Mouse (Mus musculus): ENCODE measurements around the gene Serpina5.

Gene Serpina5

DNA sequence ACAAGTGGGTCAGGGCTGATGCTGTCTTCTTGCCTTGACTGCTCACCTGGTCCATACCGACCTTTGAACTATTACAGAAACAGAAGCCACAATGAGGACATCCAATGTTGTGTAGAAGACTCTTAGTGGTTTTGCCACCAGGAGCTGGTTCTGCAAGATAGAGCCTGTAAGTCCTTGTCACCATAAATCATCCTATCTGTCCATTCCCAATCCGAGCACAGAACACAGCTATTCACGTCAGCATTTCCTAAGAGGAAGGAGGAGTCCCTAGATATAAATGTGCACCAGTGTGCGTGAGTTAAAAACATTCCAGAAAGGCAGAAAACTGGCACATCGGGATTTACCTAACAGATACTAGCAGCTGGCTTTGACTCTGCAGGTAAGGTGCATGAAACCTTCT is 26.8 kb downstream of the Serpina5 start, which contains the start of gene Serpina3b:
TSS of gene Serpina3b (plus strand) at position 301 of the 400 bp plus-strand sequence.
- DNase-seq (ENCODE audit: low spot score) = no peak

- DNase-seq (ENCODE audit: low spot score) = peak; percentile 37
Observed at GRCm38 (mm10) chr12:104131041-104131440, 30.1 kb downstream of the Serpina5 start.

GRCm38 (mm10) chr12:104138216-104138615 is 37.3 kb downstream of the Serpina5 start:
- no peak for DNase-seq (ENCODE audit: low spot score)

- DNase-seq (ENCODE audit: low spot score) = no peak
Observed at GRCm38 (mm10) chr12:104140543-104141103, 39.7 kb downstream of the Serpina5 start.

- DNase-seq (ENCODE audit: low spot score) = no peak
Observed at GRCm38 (mm10) chr12:104141506-104141905, 40.6 kb downstream of the Serpina5 start.

DNA sequence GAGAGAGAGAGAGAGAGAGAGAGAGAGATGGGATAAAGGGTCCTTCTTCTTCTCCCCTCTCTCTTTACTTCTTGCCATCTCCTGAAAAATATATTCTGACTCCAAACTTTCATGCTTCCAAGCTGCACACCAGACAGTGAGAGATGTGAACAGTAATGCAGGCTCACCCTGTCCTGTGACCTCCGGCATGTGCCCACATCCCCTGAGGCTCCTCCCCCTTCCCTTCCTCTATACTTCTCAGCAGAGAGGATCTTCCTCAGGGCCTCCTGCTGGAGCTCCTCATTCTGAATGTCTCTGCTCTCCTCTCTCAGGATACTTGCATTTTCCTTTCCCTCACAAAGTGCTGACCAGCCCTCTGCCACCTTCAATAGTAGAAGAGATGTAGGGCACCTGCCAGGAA is 41.5 kb downstream of the Serpina5 start:
- no peak for DNase-seq (ENCODE audit: low spot score)

DNA sequence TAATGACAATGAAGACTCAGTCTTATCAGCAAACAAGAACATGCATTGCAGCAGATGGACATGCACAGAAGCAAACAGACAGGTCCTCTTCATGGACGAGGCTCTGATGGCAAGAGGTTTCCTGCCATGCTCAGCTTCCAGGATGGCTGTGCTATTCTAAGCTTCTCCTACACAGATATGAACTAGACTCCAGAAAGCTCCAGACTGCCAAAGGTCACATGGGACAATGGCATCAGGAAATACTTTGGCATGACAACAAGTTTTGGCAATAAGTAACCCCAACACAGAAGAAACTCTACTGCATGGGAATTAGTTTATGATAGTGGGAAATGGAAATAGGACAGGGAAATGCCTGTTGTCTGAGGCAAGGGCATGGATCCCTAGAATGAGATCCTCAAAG is 42.4 kb downstream of the Serpina5 start:
- no peak for DNase-seq (ENCODE audit: low spot score)

- no peak for DNase-seq (ENCODE audit: low spot score)
Observed at GRCm38 (mm10) chr12:104145571-104145970, 44.7 kb downstream of the Serpina5 start.

- no peak for DNase-seq (ENCODE audit: low spot score)
Observed at GRCm38 (mm10) chr12:104151989-104152388, 51.1 kb downstream of the Serpina5 start.

DNA sequence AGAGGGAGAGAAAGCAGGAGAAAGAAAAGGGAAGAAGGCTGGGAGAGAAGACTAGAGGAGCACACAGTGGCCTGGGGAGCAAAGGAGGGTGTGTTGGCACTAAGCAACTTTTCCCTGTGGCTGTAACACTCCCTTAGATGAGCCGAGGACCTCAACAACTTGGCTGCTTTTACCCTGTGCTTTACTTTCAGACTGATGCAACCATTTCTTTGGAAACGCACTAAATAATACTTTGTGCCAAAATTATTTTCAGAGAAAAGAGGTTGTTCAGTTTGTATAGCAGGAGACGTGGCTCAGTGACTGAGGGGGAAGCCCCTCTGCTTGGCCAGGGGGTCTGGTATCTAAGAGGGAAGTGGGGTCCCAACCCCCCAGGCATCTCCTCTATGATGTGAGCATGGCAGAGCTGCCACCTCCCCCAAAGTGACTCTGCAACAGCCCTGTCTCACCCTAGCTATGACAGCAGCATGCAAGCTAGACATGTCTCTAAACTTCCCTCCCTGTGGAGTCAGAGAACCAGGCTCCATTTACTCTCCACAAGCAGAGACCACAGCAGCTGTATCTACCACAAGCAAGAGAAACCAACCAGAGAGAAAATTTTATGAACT is 52.2 kb downstream of the Serpina5 start:
- no peak for DNase-seq (ENCODE audit: low spot score)

DNA sequence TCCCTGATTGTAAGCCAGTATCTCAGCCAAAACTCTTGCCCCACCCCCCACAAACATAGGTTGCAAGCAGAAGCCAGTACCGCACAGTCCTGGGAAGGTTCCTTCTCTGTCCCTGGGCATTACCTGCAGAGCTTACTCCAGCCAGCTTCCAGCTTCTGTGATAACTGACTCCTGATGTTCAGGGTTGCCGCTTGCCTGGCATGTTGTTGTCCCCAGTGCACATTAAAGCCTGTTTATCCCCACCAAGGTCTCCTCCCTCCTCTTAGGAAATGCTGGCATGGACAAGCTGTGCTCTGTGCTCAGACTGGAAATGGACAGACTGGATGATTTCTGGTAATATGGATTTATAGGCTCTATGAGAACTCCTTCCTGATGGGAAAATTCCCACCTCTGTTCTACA is 52.7 kb downstream of the Serpina5 start, which contains the start of gene Serpina3c:
TSS of gene Serpina3c (minus strand) at position 215 of the 400 bp plus-strand sequence.
- no peak for DNase-seq (ENCODE audit: low spot score)
